Mouse (Mus musculus): ENCODE measurements around the gene Lrrc28. TPM values are rescaled to one million over a fixed set of nuclear protein-coding genes. Genes with fewer than 3 reads are reported as not detected.

Gene Lrrc28
- total and polyA plus RNA-seq, 2 experiments from 2014 or later = 25.8 to 61.4 TPM

DNA sequence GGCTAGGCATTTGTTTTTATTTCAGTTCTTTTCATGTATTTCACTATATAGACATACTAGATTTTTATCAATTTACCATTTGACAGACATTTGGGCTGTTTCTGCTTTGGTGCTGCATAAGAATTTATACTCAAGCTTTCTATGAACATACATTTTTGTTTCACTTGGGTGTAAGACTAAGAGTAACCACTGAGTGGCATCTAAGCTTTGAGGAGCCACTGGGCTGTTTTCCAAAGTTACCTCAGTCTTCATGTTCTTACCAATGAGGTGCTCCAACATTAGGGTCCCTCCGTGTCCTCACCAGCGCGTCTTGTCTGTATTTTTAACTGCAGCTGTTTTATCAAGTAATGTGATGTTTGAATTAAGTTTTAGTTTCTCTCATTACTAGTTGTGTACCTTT is 41.5 kb upstream of the Lrrc28 start:
- no peak overlapping the region for H3K4me2 ChIP-seq (ENCODE audit: low read depth, low read length, poor library complexity, severe bottlenecking)
- no peak overlapping the region for H3K9ac ChIP-seq (replicated peaks; ENCODE audit: low read length, poor library complexity, severe bottlenecking)
- ATAC-seq (ENCODE audit: low FRiP score) (no peak), DNase-seq (ENCODE audit: low spot score) (peak; percentile 48)
- H3K27ac ChIP-seq (ENCODE audit: low read depth, low read length) = no peak overlapping the region
- H3K9me3 ChIP-seq (ENCODE audit: low read length) = no peaks in the 10 kb centered on the region
- H3K27me3 ChIP-seq (ENCODE audit: insufficient read depth, low read length) = no peaks in the 10 kb centered on the region
- H3K36me3 ChIP-seq (ENCODE audit: insufficient read depth, low read length) = no peaks in the 10 kb centered on the region
- peak; percentile 42 for TF ChIP-seq CTCF (IDR thresholded peaks at IDR 0.05)
- WGBS = 98% methylated on average over 3 of the region's 3 CpGs
- H3K4me1 ChIP-seq (ENCODE audit: insufficient read depth, low read length) = no peaks in the 10 kb centered on the region
- H3K4me3 ChIP-seq (ENCODE audit: low read depth, low read length) = no peak overlapping the region

GRCm38 (mm10) chr7:67683006-67683405 is 37.9 kb upstream of the Lrrc28 start:
- Histone ChIP-seq H3K4me3 (ENCODE audit: low read depth, low read length) (no peak overlapping the region), H3K4me1 (ENCODE audit: insufficient read depth, low read length) (no peaks in the 10 kb centered on the region), H3K9me3 (ENCODE audit: low read length) (no peaks in the 10 kb centered on the region), H3K27me3 (ENCODE audit: insufficient read depth, low read length) (no peaks in the 10 kb centered on the region), H3K36me3 (ENCODE audit: insufficient read depth, low read length) (no peaks in the 10 kb centered on the region), H3K4me2 (ENCODE audit: low read depth, low read length, poor library complexity, severe bottlenecking) (no peak overlapping the region), H3K27ac (ENCODE audit: low read depth, low read length) (no peak overlapping the region), H3K9ac (replicated peaks; ENCODE audit: low read length, poor library complexity, severe bottlenecking) (no peak overlapping the region)
- 0 out of 2 replicates have a peak, but pooled peaks have one; percentile 9 for TF ChIP-seq CTCF (IDR thresholded peaks at IDR 0.05)
- WGBS = 88% methylated on average over 16 of the region's 16 CpGs
- no peak for ATAC-seq (ENCODE audit: low FRiP score)
- DNase-seq (ENCODE audit: low spot score) = no peak

GRCm38 (mm10) chr7:67681078-67681477 is 36.0 kb upstream of the Lrrc28 start:
- Histone ChIP-seq H3K9me3 (ENCODE audit: low read length) (no peaks in the 10 kb centered on the region), H3K27me3 (ENCODE audit: insufficient read depth, low read length) (no peaks in the 10 kb centered on the region), H3K27ac (ENCODE audit: low read depth, low read length) (no peak overlapping the region), H3K9ac (replicated peaks; ENCODE audit: low read length, poor library complexity, severe bottlenecking) (no peak overlapping the region), H3K4me3 (ENCODE audit: low read depth, low read length) (no peak overlapping the region), H3K36me3 (ENCODE audit: insufficient read depth, low read length) (no peaks in the 10 kb centered on the region), H3K4me2 (ENCODE audit: low read depth, low read length, poor library complexity, severe bottlenecking) (no peak overlapping the region), H3K4me1 (ENCODE audit: insufficient read depth, low read length) (no peaks in the 10 kb centered on the region)
- no peak for DNase-seq (ENCODE audit: low spot score)
- WGBS = 91% methylated on average over 9 of the region's 9 CpGs
- no peak for TF ChIP-seq CTCF (IDR thresholded peaks at IDR 0.05)
- no peak for ATAC-seq (ENCODE audit: low FRiP score)

- Histone ChIP-seq H3K9me3 (ENCODE audit: low read length) (no peaks in the 10 kb centered on the region), H3K36me3 (ENCODE audit: insufficient read depth, low read length) (no peaks in the 10 kb centered on the region), H3K4me3 (ENCODE audit: low read depth, low read length) (no peak overlapping the region), H3K4me1 (ENCODE audit: insufficient read depth, low read length) (no peaks in the 10 kb centered on the region), H3K4me2 (ENCODE audit: low read depth, low read length, poor library complexity, severe bottlenecking) (no peak overlapping the region), H3K9ac (replicated peaks; ENCODE audit: low read length, poor library complexity, severe bottlenecking) (no peak overlapping the region), H3K27me3 (ENCODE audit: insufficient read depth, low read length) (no peaks in the 10 kb centered on the region), H3K27ac (ENCODE audit: low read depth, low read length) (no peak overlapping the region)
- 96% methylated on average over 16 of the region's 16 CpGs for WGBS
- ATAC-seq (ENCODE audit: low FRiP score) (no peak), DNase-seq (ENCODE audit: low spot score) (no peak)
- TF ChIP-seq CTCF (IDR thresholded peaks at IDR 0.05) = no peak
Observed at GRCm38 (mm10) chr7:67678878-67679499, 33.9 kb upstream of the Lrrc28 start.

- Histone ChIP-seq H3K36me3 (ENCODE audit: insufficient read depth, low read length) (no peaks in the 10 kb centered on the region; the same call in 1 of the 2 replicates), H3K4me2 (ENCODE audit: low read depth, low read length, poor library complexity, severe bottlenecking) (no peak overlapping the region), H3K9ac (replicated peaks; ENCODE audit: low read length, poor library complexity, severe bottlenecking) (no peak overlapping the region), H3K9me3 (ENCODE audit: low read length) (no peaks in the 10 kb centered on the region), H3K4me1 (ENCODE audit: insufficient read depth, low read length) (no peaks in the 10 kb centered on the region), H3K4me3 (ENCODE audit: low read depth, low read length) (no peak overlapping the region), H3K27me3 (ENCODE audit: insufficient read depth, low read length) (no peaks in the 10 kb centered on the region), H3K27ac (ENCODE audit: low read depth, low read length) (no peak overlapping the region)
- DNase-seq (ENCODE audit: low spot score) = no peak
- 91% methylated on average over 5 of the region's 5 CpGs for WGBS
- ATAC-seq (ENCODE audit: low FRiP score) = no peak
- no peak for TF ChIP-seq CTCF (IDR thresholded peaks at IDR 0.05)
Observed at GRCm38 (mm10) chr7:67673656-67674055, 28.6 kb upstream of the Lrrc28 start.

DNA sequence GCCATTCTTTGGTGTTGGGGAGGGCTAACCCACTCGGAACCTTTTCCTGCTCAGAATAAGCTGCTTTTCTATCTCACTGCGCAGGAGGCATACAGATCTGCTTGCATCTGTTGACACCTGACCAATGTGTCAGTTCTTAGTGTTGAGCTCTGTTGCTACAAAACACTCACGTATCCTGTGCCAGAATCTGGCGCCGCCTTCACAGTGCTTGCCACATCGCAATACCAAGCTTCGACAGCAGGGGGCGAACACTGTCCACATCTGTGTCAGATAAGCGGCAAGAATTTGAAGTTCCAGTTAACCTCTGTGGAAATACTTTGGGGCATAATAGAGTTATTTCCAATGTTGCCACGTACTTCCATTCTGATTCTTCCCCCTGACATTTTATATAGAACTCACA is 27.6 kb upstream of the Lrrc28 start:
- peak; percentile 99 for TF ChIP-seq CTCF (IDR thresholded peaks at IDR 0.05)
- H3K4me1 ChIP-seq (ENCODE audit: insufficient read depth, low read length) = no peaks in the 10 kb centered on the region
- no peak overlapping the region for H3K4me3 ChIP-seq (ENCODE audit: low read depth, low read length)
- peak; percentile 74 for ATAC-seq (ENCODE audit: low FRiP score)
- no peak overlapping the region for H3K27ac ChIP-seq (ENCODE audit: low read depth, low read length)
- H3K9ac ChIP-seq (replicated peaks; ENCODE audit: low read length, poor library complexity, severe bottlenecking) = no peak overlapping the region
- no peaks in the 10 kb centered on the region; the same call in 1 of the 2 replicates for H3K36me3 ChIP-seq (ENCODE audit: insufficient read depth, low read length)
- H3K4me2 ChIP-seq (ENCODE audit: low read depth, low read length, poor library complexity, severe bottlenecking) = peak overlapping the region; percentile 8; the same call in 1 of the 2 replicates
- H3K27me3 ChIP-seq (ENCODE audit: insufficient read depth, low read length) = no peaks in the 10 kb centered on the region
- WGBS = 6% methylated on average over 10 of the region's 10 CpGs
- H3K9me3 ChIP-seq (ENCODE audit: low read length) = no peaks in the 10 kb centered on the region
- DNase-seq (ENCODE audit: low spot score) = peak; percentile 92
